ENCODE assay signal across 8 mouse cellular contexts in the genomic region with DNA sequence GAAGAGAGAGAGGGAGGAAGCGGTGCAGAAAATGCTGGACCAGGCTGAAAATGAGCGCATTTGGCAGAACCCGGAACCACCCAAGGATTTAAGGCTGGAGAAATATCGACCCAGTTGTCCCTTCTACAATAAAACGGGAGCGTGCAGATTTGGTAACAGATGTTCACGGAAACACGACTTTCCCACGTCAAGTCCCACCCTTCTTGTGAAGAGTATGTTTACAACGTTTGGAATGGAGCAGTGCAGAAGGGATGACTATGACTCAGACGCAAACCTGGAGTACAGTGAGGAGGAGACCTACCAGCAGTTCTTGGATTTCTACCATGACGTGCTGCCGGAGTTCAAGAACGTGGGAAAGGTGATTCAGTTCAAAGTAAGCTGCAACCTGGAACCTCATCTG. TPM values are rescaled to one million over a fixed set of nuclear protein-coding genes. Genes with fewer than 3 reads are reported as not detected.
A peak's percentile ranks its signal among the peaks of the same experiment; 100 is the strongest.
DNase-seq lines count a peak whose midpoint lies in the region; ATAC-seq and TF ChIP-seq lines count a peak whose summit lies in the region.

No protein-coding gene starts in this region.

- no peaks in the 10 kb centered on the region for H3K27me3 ChIP-seq in lung, embryonic 14.5 days (ENCODE audit: insufficient read depth, low read length)
- H3K27me3 ChIP-seq in hindbrain, embryonic 14.5 days (ENCODE audit: control insufficient read depth, insufficient read depth, low read length) = no peaks in the 10 kb centered on the region
- no peaks in the 10 kb centered on the region for H3K27me3 ChIP-seq in midbrain, embryonic 12.5 days

- peak overlapping the region; percentile 56 for H3K4me3 ChIP-seq in lung, embryonic 14.5 days (ENCODE audit: low read depth, low read length)
- peak overlapping the region; percentile 84 for H3K4me3 ChIP-seq in brown adipose tissue, adult 24 weeks (ENCODE audit: insufficient read depth, low read depth, low read length)
- peak overlapping the region; percentile 53 for H3K4me3 ChIP-seq in hindbrain, embryonic 14.5 days (replicated peaks; ENCODE audit: low read length)
- H3K4me3 ChIP-seq in midbrain, embryonic 12.5 days = peak overlapping the region; percentile 51

- peak overlapping the region; percentile 70 for H3K4me2 ChIP-seq in lung, embryonic 14.5 days
- peak overlapping the region; percentile 66 for H3K4me2 ChIP-seq in hindbrain, embryonic 14.5 days (replicated peaks)
- peak overlapping the region; percentile 63 for H3K4me2 ChIP-seq in midbrain, embryonic 12.5 days (replicated peaks)

- TF ChIP-seq CTCF in lung, embryonic 14.5 days (IDR thresholded peaks at IDR 0.05; ENCODE audit: low read depth) = no peak

- 44% methylated on average over 14 of the region's 14 CpGs for WGBS in lung, embryonic 14.5 days
- 43% methylated on average over 14 of the region's 14 CpGs for WGBS in hindbrain, embryonic 14.5 days
- 47% methylated on average over 14 of the region's 14 CpGs for WGBS in midbrain, embryonic 12.5 days

- H3K27ac ChIP-seq in lung, embryonic 14.5 days (ENCODE audit: low read depth) = 0 out of 2 replicates have a peak overlapping the region, but pooled peaks have one; percentile 75
- no peak overlapping the region; the same call in 1 of the 2 replicates for H3K27ac ChIP-seq in brown adipose tissue, adult 24 weeks (replicated peaks; ENCODE audit: low read depth, low read length)
- H3K27ac ChIP-seq in hindbrain, embryonic 14.5 days = peak overlapping the region; percentile 58; the same call in 1 of the 2 replicates
- no peak overlapping the region; the same call in 1 of the 2 replicates for H3K27ac ChIP-seq in midbrain, embryonic 12.5 days (replicated peaks)

- H3K9me3 ChIP-seq in lung, embryonic 14.5 days (ENCODE audit: low read depth, low read length) = peaks cover 28% of the 10 kb centered on the region; the same call in 1 of the 2 replicates
- peaks cover 44% of the 10 kb centered on the region for H3K9me3 ChIP-seq in hindbrain, embryonic 14.5 days (ENCODE audit: control insufficient read depth, low read length)
- H3K9me3 ChIP-seq in midbrain, embryonic 12.5 days = peaks cover 10% of the 10 kb centered on the region

- peak overlapping the region; percentile 54 for H3K9ac ChIP-seq in lung, embryonic 14.5 days
- peak overlapping the region; percentile 55 for H3K9ac ChIP-seq in hindbrain, embryonic 14.5 days
- H3K9ac ChIP-seq in midbrain, embryonic 12.5 days (replicated peaks) = peak overlapping the region; percentile 59

- H3K36me3 ChIP-seq in lung, embryonic 14.5 days (ENCODE audit: insufficient read depth) = peaks cover 30% of the 10 kb centered on the region; the same call in 1 of the 2 replicates
- H3K36me3 ChIP-seq in hindbrain, embryonic 14.5 days (replicated peaks; ENCODE audit: control insufficient read depth, insufficient read depth) = peaks cover 28% of the 10 kb centered on the region
- H3K36me3 ChIP-seq in midbrain, embryonic 12.5 days = peaks cover 20% of the 10 kb centered on the region

- DNase-seq in lung, embryonic 14.5 days = peak; percentile 30
- DNase-seq in lung, postnatal 10 days = no peak
- no peak for DNase-seq in hindbrain, embryonic 14.5 days (ENCODE audit: low spot score)
- no peak for DNase-seq in urinary bladder, postnatal 25 days (ENCODE audit: low spot score)
- DNase-seq in right cerebral cortex, postnatal 14 days = no peak

- no peaks in the 10 kb centered on the region for H3K4me1 ChIP-seq in lung, embryonic 14.5 days (ENCODE audit: insufficient read depth)
- H3K4me1 ChIP-seq in brown adipose tissue, adult 24 weeks (ENCODE audit: control insufficient read depth, insufficient read depth, insufficient read length, low read length) = peaks cover 6% of the 10 kb centered on the region
- H3K4me1 ChIP-seq in hindbrain, embryonic 14.5 days (replicated peaks; ENCODE audit: control insufficient read depth, insufficient read depth, low read length) = peaks cover 35% of the 10 kb centered on the region
- H3K4me1 ChIP-seq in midbrain, embryonic 12.5 days = peaks cover 26% of the 10 kb centered on the region

- ATAC-seq in lung, embryonic 14.5 days (ENCODE audit: insufficient read depth) = no peak
- no peak for ATAC-seq in hindbrain, embryonic 14.5 days (ENCODE audit: low FRiP score)
- ATAC-seq in midbrain, embryonic 12.5 days (ENCODE audit: low FRiP score, low read depth) = no peak
- no peak for ATAC-seq in erythroid progenitor cell, adult 5-6 weeks (replicated peaks; ENCODE audit: low FRiP score, poor library complexity, severe bottlenecking)

RNA-seq across cellular contexts. Expression of gene Zrsr1, which starts 1.8 kb away (rescaled TPM):
- 2.8 and 3.3 TPM in 2 replicates for polyA plus RNA-seq in lung, embryonic 14.5 days (2014; fragmentation: Nextera tagmentation; extraction: Ambion mirVana)
- 29.4 and 32.5 TPM in 2 replicates for polyA plus RNA-seq in brown adipose tissue, adult 24 weeks (2012; ENCODE audit: insufficient read depth, insufficient read length, missing spikeins)
- polyA plus RNA-seq in hindbrain, embryonic 14.5 days (2014; fragmentation: Nextera tagmentation; extraction: Ambion mirVana) = 8.2 and 8.5 TPM in 2 replicates
- 4.5 and 6.0 TPM in 2 replicates for polyA plus RNA-seq in midbrain, embryonic 12.5 days (2016; fragmentation: Nextera tagmentation; extraction: Ambion mirVana)
- 27.4 and 31.0 TPM in 2 replicates for total RNA-seq in erythroid progenitor cell, adult 5-6 weeks (2015; ENCODE audit: low replicate concordance)
- 48.4 and 75.7 TPM in 2 replicates for total RNA-seq in erythroid progenitor cell, adult 5-6 weeks (2017; ENCODE audit: low replicate concordance)

RNA-seq across cellular contexts. Expression of gene Gm28048, which starts 8.3 kb away (rescaled TPM):
- polyA plus RNA-seq in lung, embryonic 14.5 days (2014; fragmentation: Nextera tagmentation; extraction: Ambion mirVana) = 15.3 and 16.6 TPM in 2 replicates
- 5.4 and 5.8 TPM in 2 replicates for polyA plus RNA-seq in brown adipose tissue, adult 24 weeks (2012; ENCODE audit: insufficient read depth, insufficient read length, missing spikeins)
- polyA plus RNA-seq in hindbrain, embryonic 14.5 days (2014; fragmentation: Nextera tagmentation; extraction: Ambion mirVana) = 3.2 and 4.3 TPM in 2 replicates
- polyA plus RNA-seq in midbrain, embryonic 12.5 days (2016; fragmentation: Nextera tagmentation; extraction: Ambion mirVana) = 4.9 and 5.9 TPM in 2 replicates
- total RNA-seq in erythroid progenitor cell, adult 5-6 weeks (2015; ENCODE audit: low replicate concordance) = 13.0 and 16.9 TPM in 2 replicates
- 1.6 and 13.6 TPM in 2 replicates for total RNA-seq in erythroid progenitor cell, adult 5-6 weeks (2017; ENCODE audit: low replicate concordance)

RNA-seq across cellular contexts. Expression of gene Commd1, which starts 8.6 kb away (rescaled TPM):
- polyA plus RNA-seq in lung, embryonic 14.5 days (2014; fragmentation: Nextera tagmentation; extraction: Ambion mirVana) = 409 and 422 TPM in 2 replicates
- polyA plus RNA-seq in brown adipose tissue, adult 24 weeks (2012; ENCODE audit: insufficient read depth, insufficient read length, missing spikeins) = 196 and 213 TPM in 2 replicates
- 247 and 282 TPM in 2 replicates for polyA plus RNA-seq in hindbrain, embryonic 14.5 days (2014; fragmentation: Nextera tagmentation; extraction: Ambion mirVana)
- 333 and 349 TPM in 2 replicates for polyA plus RNA-seq in midbrain, embryonic 12.5 days (2016; fragmentation: Nextera tagmentation; extraction: Ambion mirVana)
- total RNA-seq in erythroid progenitor cell, adult 5-6 weeks (2015; ENCODE audit: low replicate concordance) = 38.1 and 66.7 TPM in 2 replicates
- 30.7 and 36.3 TPM in 2 replicates for total RNA-seq in erythroid progenitor cell, adult 5-6 weeks (2017; ENCODE audit: low replicate concordance)

RNA-seq across cellular contexts. Expression of gene Cct4, which starts 16.7 kb away (rescaled TPM):
- polyA plus RNA-seq in lung, embryonic 14.5 days (2014; fragmentation: Nextera tagmentation; extraction: Ambion mirVana) = 302 and 320 TPM in 2 replicates
- 98.0 and 116 TPM in 2 replicates for polyA plus RNA-seq in brown adipose tissue, adult 24 weeks (2012; ENCODE audit: insufficient read depth, insufficient read length, missing spikeins)
- polyA plus RNA-seq in hindbrain, embryonic 14.5 days (2014; fragmentation: Nextera tagmentation; extraction: Ambion mirVana) = 317 and 326 TPM in 2 replicates
- 350 and 378 TPM in 2 replicates for polyA plus RNA-seq in midbrain, embryonic 12.5 days (2016; fragmentation: Nextera tagmentation; extraction: Ambion mirVana)
- 104 and 114 TPM in 2 replicates for total RNA-seq in erythroid progenitor cell, adult 5-6 weeks (2015; ENCODE audit: low replicate concordance)
- total RNA-seq in erythroid progenitor cell, adult 5-6 weeks (2017; ENCODE audit: low replicate concordance) = 71.1 and 77.6 TPM in 2 replicates

RNA-seq across cellular contexts. Expression of gene Fam161a, which starts 33.7 kb away (rescaled TPM):
- polyA plus RNA-seq in lung, embryonic 14.5 days (2014; fragmentation: Nextera tagmentation; extraction: Ambion mirVana) = 3.8 and 4.0 TPM in 2 replicates
- 5.5 and 5.9 TPM in 2 replicates for polyA plus RNA-seq in brown adipose tissue, adult 24 weeks (2012; ENCODE audit: insufficient read depth, insufficient read length, missing spikeins)
- 5.7 and 9.0 TPM in 2 replicates for polyA plus RNA-seq in hindbrain, embryonic 14.5 days (2014; fragmentation: Nextera tagmentation; extraction: Ambion mirVana)
- polyA plus RNA-seq in midbrain, embryonic 12.5 days (2016; fragmentation: Nextera tagmentation; extraction: Ambion mirVana) = 4.6 and 4.7 TPM in 2 replicates
- 8.0 and 29.9 TPM in 2 replicates for total RNA-seq in erythroid progenitor cell, adult 5-6 weeks (2015; ENCODE audit: low replicate concordance)
- 6.8 and 19.2 TPM in 2 replicates for total RNA-seq in erythroid progenitor cell, adult 5-6 weeks (2017; ENCODE audit: low replicate concordance)

Comparison
In these comparisons a context has a peak if more than half of its experiments do, and no peak if none do; other contexts are left out.
1. H3K27ac ChIP-seq: peak in lung, embryonic 14.5 days (single experiment) and hindbrain, embryonic 14.5 days (single experiment); none in brown adipose tissue, adult 24 weeks (single experiment) and midbrain, embryonic 12.5 days (single experiment).
2. Peak in every context shown above with its lines, with median percentiles within 50 percentile points of each other: H3K4me2 ChIP-seq, H3K4me3 ChIP-seq and H3K9ac ChIP-seq.